Mouse (Mus musculus) WW6 (cell line): ENCODE measurements around the gene Eml4.

Experiments
- DNase-seq: peaks from one replicate; pipeline ENCODE4 v3.0.0-alpha.2; 2013; ENCODE audit warnings: low read depth, low spot score

Gene Eml4

DNA sequence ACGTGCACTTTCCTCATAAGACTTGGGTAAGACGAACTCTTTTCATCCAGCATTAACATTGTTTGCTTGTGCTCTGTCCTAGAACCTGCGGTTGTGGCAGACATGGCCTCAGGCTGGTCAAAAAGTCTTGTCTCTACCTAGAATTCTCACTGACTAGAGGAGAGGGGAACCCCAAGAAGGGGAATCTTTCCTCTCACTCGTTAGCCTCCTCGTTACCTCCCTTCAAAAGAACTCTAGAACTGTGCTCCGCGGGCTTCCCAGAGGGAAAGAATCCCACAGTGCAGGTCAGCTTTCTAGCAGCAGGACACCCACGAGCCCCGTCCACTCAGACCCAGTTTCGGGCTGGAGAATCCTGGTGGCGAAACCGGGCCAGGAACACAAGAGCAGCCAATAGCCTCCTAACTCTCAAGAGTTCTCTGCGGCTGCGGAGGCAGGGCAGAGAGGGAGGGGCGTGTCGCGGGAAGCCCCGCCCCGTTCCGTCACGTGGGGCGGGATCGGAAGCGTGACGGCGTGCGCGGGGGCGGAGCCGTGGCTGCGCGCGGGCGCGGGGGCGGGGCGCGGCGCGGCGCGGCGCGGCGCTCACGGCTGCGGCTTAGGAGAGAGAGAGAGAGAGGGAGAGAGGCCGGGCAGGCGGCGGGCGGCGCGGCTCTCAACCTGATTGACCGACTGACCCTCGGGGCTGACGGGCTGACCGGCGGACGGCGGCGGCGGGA lies at the start of gene Eml4:
Gene Eml4 (plus strand): TSS at position 553 of the 713 bp plus-strand sequence.
- DNase-seq, result peak; percentile 61

DNA sequence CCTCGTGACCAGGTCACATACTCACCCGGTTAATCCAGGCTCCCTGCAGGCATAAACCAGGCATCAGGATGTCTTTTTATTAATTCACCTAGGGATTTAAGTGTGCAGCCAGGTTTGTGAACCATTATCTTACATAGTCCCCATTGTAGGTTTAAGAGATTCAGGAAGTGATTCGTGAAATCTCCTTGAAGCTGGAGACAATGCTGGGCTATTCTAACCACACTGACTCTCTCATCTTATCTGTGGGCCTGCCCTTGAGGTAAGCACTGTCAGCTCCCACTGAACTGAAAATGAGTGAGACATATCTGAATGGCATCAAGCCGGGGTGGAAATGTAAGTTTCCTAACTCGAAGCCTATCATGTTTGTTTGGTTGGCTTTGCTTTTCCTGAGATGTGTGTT lies 49.3 kb upstream of the Eml4 start:
- no peak for DNase-seq

- DNase-seq, result no peak
Measured at GRCm38 (mm10) chr17:83304089-83304822, 46.5 kb upstream of the Eml4 start.

DNA sequence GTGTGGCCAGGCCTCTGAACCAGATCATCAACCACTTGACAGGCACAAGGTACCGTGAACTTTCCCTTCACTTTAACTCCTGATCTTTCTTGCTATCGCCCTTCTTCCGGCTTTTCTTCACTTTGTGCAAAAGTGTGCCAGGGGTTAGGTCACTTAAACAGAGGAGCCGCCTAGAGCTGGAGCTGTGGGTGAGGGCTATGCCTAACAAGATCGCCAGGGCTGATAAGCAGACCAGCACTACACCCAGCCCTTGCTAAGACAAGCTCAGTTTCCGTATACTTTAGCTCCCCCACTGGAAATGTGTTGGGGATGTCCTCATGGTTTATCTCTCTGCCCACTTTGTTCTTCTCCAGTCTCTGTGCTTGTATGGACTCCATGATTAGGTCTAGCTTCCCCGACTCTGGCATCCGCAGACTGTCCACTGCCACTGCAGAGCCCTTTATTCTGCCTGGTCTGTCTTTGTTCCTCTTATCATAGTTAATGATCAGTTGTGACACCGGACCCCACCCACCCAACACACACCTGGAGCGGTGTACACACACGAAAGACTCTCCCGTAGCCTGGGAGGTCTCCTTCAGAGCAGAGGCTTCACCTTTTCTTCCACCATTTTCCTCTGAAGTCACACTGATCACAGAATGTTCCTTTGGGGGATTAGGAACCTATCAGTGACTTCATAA lies 43.6 kb upstream of the Eml4 start:
- no peak for DNase-seq

DNA sequence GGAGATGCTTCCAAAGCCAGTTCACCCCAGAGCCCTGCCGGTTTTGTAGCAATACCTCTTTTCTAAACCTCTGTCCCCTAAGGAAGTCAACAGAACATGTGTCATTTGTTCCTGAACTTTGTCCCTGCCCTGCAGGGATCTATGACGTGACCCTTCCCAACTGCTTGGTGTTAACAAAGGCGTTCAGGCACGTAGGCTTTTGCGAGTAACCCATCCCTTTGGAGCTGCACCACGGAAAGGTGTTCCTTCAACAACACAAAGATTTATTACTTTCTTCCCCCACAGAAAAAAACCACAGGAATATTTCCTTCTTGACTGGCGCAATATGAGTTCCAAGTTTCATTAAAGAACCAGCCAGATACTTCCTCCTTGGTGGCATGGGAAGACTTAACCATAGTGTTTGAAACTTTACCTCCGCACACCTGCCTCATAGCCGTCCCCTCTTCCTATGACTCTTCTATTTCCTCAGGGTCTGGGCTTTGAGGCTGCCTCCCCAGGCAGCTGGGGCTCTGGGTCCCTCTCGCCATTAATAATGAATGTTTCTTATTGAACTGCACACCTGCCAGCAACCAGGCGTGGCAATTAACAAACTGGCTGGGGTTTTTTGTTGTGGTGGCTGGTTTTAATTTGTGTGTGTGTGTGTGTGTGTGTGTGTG lies 43.0 kb upstream of the Eml4 start:
- DNase-seq, result no peak

DNA sequence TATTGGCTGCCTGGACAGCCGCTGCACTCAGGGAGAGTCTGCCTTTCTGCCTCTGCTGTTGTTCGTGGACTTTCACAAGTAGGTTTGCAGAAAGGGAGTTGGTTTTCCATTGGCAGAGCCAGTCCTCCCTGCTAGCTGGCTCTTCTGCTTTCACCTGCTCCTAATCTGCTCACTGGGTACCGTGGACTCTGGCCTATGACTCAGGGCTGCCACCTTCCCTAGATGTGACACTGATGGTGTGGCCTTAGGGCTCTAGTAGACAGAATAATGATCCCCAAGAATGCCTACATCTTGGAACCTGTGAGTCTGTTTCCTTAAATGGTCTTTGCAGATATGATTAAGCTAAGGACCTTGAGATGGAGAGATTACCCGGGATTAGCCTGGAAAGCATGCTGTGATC lies 42.3 kb upstream of the Eml4 start:
- DNase-seq, result no peak

DNA sequence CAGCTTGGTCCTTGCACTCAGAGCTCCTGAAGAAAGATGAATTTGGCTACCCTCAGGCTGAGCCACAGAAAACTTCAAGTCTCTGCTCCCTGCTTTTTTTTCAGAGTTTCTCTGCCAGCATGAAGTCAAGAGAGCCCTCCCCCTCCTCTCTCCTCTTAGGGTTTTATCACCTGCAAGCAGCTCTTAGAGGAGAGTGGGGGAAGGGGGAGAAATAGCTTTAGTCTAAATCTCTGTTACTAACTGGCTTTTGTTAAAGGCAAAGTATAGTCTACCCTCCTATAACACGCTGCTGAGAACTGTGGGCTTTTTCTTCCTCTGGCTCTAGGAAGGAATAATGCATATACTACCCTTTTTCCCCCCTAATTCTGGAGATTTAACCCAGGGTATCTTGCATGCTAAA lies 41.5 kb upstream of the Eml4 start:
- DNase-seq, result no peak

GRCm38 (mm10) chr17:83311806-83312205 lies 38.9 kb upstream of the Eml4 start:
- DNase-seq, result no peak

DNA sequence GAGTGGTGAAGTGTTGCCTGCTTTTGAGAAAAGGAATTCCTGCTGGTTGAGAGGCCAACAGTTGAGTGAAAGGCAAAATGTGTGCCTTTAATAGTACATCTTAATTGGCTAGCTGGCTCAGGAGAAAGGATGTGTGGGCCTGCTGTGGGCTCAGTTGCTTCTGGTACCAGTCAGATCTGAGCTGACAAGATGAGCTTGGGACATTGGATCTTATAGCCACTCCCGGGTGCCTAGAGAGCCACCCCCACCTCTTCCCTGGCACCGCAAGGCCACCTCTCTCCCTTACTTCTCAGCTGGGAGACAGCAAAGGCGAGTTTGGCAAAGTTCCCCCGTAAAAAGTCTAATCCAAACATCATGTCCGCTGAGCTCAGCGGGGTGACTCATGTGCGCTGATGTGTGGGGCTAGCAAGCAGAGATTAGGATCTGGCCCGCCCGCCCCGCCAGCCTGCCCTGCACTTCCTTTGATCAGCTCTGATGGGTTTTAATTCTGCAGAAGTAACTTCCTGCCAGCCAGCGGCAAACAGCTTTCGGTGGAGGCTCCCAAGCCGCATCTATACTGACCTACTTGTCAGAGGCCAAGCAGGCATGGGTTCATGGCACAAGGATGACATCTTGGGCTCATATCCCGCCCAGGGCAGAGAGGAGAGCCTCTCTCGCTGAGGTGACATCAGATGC lies 38.4 kb upstream of the Eml4 start:
- no peak for DNase-seq

- DNase-seq, result no peak
Measured at GRCm38 (mm10) chr17:83313046-83313689, 37.6 kb upstream of the Eml4 start.

DNA sequence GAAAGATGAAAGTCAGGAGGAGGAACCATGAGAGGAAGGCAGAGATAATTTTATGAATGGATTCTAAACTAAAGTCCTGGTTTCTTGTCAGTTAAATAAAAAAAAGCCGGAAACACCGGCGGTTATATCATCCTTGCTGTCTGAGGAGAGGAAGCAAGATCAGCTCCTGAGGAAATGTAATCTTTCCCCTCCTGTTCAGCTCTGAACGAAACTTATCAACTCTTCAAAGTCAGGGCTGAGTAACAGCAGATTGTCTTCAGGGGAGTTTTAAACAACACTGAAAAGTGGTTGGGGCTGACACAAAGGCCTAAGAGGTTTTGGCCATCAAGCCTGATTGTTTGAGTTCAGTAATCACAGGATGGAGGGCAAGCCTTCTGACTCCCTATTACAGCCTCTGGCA lies 35.3 kb upstream of the Eml4 start:
- DNase-seq, result no peak

- DNase-seq, result no peak
Measured at GRCm38 (mm10) chr17:83322621-83323335, 28.0 kb upstream of the Eml4 start.

- DNase-seq, result no peak
Measured at GRCm38 (mm10) chr17:83323410-83324268, 27.1 kb upstream of the Eml4 start.

GRCm38 (mm10) chr17:83324269-83324616 lies 26.5 kb upstream of the Eml4 start:
- no peak for DNase-seq

GRCm38 (mm10) chr17:83335183-83335584 lies 15.5 kb upstream of the Eml4 start:
- DNase-seq, result no peak

- no peak for DNase-seq
Measured at GRCm38 (mm10) chr17:83337051-83337898, 13.5 kb upstream of the Eml4 start.

GRCm38 (mm10) chr17:83339368-83340085 lies 11.2 kb upstream of the Eml4 start:
- DNase-seq, result no peak
